Mouse (Mus musculus) large intestine, adult 2 months (tissue): ENCODE results near the gene Mesp1. TPM values are rescaled to one million over a fixed set of nuclear protein-coding genes. Genes with fewer than 3 reads are reported as not detected.

ENCODE experiments used
- DNase-seq: peaks from one replicate; pipeline ENCODE4 v3.0.0-alpha.2; 2012; ENCODE audit warnings: low read depth, low spot score
- WGBS: fragments of 180-500 bp; shearing (Covaris S2); methylation state at CpG from one replicate; pipeline ENCODE4 v1.1.7; 2018; 5-methylcytosine and 5-hydroxymethylcytosine counted together
- polyA plus RNA-seq: library from polyadenylated mRNA; depleted of rRNA; stranded (reverse); fragments of >200 nt; gene quantifications from 2 replicates; pipeline ENCODE4 v1.2.3, GENCODE M21; 2012; rRNA removed

Mesp1 gene
- polyA plus RNA-seq, 1 experiment, result 0.69 TPM

- DNase-seq, result peak; percentile 80
- 4% methylated on average over 46 of the region's 46 CpGs for WGBS
Measured at GRCm38 (mm10) chr7:79742659-79743536, 50.7 kb downstream of the Mesp1 start, which contains the start of the genes Pex11a and Wdr93. Gene Pex11a, minus strand, starts transcription at chr7:79743131. Gene Wdr93, plus strand, starts transcription at chr7:79743163.

- WGBS, result 3% methylated on average over 11 of the region's 11 CpGs
Measured at GRCm38 (mm10) chr7:79742277-79742658, 51.3 kb downstream of the Mesp1 start.

More at GRCm38 (mm10) chr7:79742277-79742658, 51.3 kb downstream of the Mesp1 start:
- DNase-seq, result no peak

Other genes with a start within 250 kb of the Mesp1 start
- 0.06 and 0.07 TPM in 2 replicates for gene Rhcg, start 176.1 kb downstream of the Mesp1 start, polyA plus RNA-seq
- 2.2 and 3.0 TPM in 2 replicates for gene Ticrr, start 133.6 kb downstream of the Mesp1 start, polyA plus RNA-seq
- gene Kif7, start 78.1 kb downstream of the Mesp1 start, polyA plus RNA-seq, result 0.40 and 0.63 TPM in 2 replicates
- 14.5 and 16.5 TPM in 2 replicates for gene Plin1, start 60.9 kb downstream of the Mesp1 start, polyA plus RNA-seq
- gene Pex11a, start 50.7 kb downstream of the Mesp1 start, polyA plus RNA-seq, result 18.9 and 27.5 TPM in 2 replicates
- gene Wdr93, start 50.6 kb downstream of the Mesp1 start, polyA plus RNA-seq, result 0.05 and 0.10 TPM in 2 replicates
- gene Mesp2, start 16.9 kb upstream of the Mesp1 start, polyA plus RNA-seq, result 0.35 and 0.64 TPM in 2 replicates
- 4,692 and 5,417 TPM in 2 replicates for gene Anpep, start 67.3 kb upstream of the Mesp1 start, polyA plus RNA-seq
- 12.4 and 14.3 TPM in 2 replicates for gene Ap3s2, start 126.9 kb upstream of the Mesp1 start, polyA plus RNA-seq
- gene Arpin, start 141.6 kb upstream of the Mesp1 start, polyA plus RNA-seq, result 38.9 and 42.3 TPM in 2 replicates
- 30.7 and 51.2 TPM in 2 replicates for gene Zfp710, start 231.0 kb upstream of the Mesp1 start, polyA plus RNA-seq